Mouse (Mus musculus): Measurements from ENCODE around the gene Nfatc2.

Nfatc2 gene

DNA sequence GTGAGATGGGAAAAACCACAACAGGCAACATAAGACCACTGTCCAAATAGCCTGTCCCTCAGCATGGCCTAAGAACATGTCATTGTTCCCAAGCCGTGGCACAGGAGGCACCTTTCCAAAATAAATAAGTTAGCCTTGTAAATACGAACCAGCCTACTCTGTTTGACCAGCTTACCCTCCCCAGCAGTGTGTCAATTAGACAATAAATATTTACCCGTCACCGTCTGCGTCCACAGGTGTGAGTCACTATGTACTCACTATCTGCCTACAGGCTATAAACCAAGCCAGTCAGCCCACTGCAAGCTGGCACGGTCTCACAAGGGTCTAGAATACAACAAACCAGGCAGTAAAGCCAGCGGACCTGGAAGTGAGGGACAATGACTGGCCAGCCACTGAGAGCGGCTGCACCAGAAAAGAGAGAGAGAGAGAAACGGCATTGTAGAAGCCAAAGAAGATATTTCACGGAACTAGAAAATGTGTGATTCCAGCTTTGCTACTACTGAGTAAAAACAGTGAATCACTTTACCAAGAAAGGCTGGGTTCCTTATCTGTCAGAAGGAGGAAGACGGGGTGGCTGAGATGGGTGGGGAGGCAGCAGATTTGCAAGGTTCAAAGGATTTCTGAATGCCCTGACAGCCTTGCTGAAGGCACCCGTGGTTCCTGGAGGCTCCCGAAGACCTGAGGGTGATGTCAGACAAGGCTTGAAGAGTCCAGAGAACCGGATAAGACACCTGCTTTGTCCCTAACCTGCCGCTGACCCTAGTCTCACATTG lies 69.2 kb downstream of the Nfatc2 start:
- no peak for DNase-seq (ENCODE audit: low read depth, low spot score)

- no peak for DNase-seq (ENCODE audit: low read depth, low spot score)
Observed at GRCm38 (mm10) chr2:168528551-168528950, 72.9 kb downstream of the Nfatc2 start.

DNA sequence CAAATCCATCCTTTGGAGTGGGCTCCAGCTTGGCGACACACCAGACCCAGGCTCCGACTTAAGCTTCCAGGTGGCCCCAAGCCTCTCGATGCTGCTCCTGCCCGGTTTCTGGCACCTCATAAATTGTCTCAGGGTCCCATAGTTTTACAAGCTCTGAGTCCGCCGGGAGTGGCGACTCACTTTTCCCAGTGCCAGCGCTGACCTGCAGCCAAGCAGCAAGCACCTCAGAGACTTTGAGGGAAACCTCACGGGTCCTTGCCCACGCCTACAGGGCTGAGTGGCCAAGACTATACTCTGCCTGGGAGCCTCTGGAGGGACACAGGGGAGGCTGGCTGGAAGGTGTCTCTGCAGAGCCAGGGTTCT lies 74.0 kb downstream of the Nfatc2 start:
- peak; percentile 73 for DNase-seq (ENCODE audit: low read depth, low spot score)

DNA sequence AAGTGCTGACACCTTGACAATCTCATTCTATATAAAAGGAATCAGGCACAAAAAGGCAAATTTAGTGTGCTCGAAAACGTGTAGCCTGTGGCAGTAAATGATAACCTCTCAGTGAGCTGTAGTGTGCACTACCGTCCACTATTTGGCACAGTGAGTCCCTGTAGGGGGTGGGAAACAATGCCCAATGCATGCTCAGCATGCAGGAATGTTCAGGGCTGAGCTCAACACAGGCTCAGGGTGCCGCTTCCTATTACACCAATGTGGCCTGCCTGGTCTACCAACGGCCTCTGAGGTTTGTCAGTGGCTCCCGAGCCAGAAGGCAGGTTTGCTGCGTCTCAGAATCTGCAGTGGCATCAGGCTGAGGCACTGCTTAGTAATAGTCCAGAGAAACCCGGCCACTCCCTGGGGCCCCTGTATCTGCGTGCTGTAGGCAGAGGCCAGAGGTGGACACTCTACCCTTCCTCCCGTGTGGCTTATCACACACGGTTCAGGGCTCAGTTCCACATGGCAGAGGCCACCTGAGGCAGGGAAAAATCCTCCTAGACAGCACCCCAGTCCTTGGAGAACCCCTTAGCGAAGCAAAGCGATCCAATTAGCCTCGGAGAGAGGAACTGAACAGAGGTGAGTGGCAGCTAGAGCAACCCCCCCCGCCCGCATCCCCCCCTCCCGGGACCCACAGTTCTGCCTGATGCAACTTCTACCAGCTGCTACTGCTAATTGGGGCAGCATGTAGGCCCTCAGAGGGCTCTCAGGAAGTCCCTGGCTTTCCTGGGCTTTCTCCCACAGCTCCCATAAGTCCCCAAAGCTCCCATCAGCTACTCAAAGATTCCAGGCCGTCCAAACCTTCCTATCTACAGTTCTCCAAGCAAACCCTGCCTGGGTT lies 74.7 kb downstream of the Nfatc2 start:
- no peak for DNase-seq (ENCODE audit: low read depth, low spot score)

DNA sequence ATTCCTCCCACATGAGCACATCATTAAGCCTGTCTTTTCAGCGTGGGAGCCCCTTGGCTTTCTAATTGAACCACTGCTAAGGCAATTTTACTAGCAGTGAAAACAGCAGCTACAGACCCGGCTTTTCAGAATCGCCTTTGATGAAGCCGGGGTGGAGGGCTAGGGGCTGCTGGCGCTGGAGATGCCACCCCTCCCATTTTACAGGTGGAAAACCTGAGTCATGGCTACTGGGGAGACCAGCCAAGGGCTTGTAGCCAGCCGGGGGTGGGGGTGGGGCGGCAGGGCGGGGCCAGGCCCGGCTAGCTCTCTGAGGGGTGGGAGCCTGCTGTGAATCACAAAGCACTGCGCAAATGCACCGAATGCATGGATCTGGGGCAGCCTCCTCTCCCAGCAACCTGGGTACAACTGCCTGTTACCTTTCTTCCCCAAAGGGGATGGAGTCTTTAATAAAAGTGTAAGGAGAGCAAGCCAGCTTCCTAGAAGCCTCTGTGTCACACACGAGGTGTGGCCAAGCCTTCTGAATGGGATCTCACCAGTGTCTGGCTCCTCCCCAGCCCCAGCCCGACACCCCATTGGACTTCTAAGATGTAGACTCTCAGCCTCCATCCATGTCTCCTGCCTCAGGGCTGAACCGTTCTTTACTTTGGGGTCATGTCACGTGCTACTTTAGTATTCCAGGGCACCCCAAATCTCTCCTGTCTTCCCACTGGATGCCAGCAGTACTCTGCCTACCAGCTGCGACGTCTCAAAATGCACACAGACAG lies 75.9 kb downstream of the Nfatc2 start:
- DNase-seq (ENCODE audit: low read depth, low spot score) = peak; percentile 60

- peak; percentile 68 for DNase-seq (ENCODE audit: low read depth, low spot score)
Observed at GRCm38 (mm10) chr2:168524905-168525381, 76.5 kb downstream of the Nfatc2 start.

DNA sequence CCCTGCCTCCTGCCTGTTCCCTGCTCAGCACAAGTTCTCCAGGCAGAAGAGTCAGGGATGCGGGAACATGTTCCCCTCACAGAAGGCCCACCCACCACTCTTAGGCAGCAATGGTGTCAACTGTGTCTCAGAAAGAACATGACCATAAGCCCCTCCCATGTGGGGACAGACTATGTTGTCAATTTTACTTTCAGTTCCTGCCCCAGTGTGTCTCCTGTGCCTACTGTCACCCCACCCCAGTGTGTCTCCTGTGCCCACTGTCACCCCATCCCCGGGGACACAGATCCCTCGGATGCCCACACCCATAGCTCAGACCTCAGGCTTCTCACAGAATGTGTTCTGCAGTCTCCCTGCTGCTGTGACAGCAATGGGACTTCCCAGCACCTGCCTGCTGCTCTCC lies 79.2 kb downstream of the Nfatc2 start:
- DNase-seq (ENCODE audit: low read depth, low spot score) = no peak

DNA sequence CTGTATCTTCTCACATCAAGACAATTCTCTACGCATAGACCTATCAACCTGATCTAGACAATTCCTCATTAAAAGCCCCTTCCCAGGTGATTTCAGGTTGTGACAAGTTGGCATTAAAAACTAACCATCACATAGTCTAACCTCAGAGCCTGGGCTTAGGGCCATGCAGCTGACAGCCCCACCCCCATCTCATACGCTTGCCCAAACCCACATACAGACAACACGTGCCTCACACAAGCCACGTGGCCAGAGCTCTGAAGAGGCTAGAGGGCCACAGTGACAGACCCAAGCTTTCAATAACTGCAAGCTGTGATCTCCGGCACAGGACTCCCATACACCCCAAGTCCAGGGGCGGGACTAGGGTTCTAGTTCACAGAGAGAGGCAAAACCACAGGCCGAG lies 80.7 kb downstream of the Nfatc2 start:
- DNase-seq (ENCODE audit: low read depth, low spot score) = no peak

- DNase-seq (ENCODE audit: low read depth, low spot score) = no peak
Observed at GRCm38 (mm10) chr2:168519589-168519988, 81.9 kb downstream of the Nfatc2 start.

DNA sequence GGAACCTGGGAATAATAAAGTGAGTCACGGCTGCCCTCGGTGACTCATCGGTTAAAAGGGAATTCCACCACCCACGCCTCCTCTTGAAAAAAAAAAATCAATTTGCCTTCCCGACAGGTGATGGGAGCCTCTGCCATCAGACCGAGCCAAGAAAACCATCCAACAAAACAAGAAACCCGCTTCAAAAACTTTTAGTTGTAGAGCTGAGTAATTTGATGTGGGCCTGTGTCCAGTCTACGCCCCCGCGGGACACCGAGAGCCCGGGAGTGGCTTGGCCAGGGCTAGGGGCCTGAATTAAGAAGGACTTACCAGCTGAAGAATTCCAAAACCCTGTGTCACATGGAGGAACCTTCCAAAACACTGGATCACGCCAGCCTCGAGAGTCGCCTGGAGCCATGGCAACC lies 83.2 kb downstream of the Nfatc2 start:
- DNase-seq (ENCODE audit: low read depth, low spot score) = no peak

DNA sequence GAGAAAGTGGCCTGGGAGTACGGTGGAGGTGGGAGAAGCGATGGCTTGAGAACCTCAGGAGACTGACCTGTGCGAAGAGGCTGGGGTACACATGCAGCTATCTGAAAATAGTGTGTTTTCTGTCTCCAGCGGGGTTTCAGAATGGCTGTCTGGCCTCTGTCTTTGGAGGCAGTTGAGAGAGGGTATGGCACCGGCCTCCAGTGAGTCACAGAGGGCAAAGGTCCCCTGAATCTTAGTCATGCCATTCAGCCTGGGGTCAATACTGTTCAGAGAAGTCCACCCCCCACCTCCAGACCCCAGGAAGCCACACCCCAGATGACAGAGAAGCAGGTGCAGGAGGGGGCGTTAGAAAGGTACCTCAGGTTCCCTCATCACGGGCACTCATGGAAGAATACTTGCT lies 83.7 kb downstream of the Nfatc2 start:
- DNase-seq (ENCODE audit: low read depth, low spot score) = no peak

GRCm38 (mm10) chr2:168516717-168517116 lies 84.7 kb downstream of the Nfatc2 start:
- DNase-seq (ENCODE audit: low read depth, low spot score) = no peak

DNA sequence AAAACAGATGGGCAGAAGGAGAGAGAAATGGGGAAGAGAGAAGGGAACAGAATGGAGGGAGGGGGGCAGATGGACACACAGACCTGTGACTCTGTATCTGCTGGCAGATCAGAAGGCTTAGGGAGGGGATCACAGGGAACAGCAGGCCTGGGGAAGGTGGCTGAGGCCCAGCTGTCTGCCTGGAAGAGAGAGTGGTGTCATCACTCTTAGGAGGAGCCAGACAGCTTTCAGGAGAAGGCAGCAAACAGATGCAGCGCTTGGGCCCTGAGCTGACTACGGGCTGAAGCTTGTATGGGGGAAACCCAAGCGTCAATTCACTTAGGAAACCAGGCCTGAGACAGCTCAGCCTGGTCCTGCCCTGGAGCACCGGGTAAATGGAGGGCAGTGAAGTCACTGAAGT lies 86.0 kb downstream of the Nfatc2 start:
- DNase-seq (ENCODE audit: low read depth, low spot score) = no peak

GRCm38 (mm10) chr2:168514131-168514530 lies 87.3 kb downstream of the Nfatc2 start:
- DNase-seq (ENCODE audit: low read depth, low spot score) = no peak

GRCm38 (mm10) chr2:168511529-168511928 lies 89.9 kb downstream of the Nfatc2 start:
- no peak for DNase-seq (ENCODE audit: low read depth, low spot score)

- no peak for DNase-seq (ENCODE audit: low read depth, low spot score)
Observed at GRCm38 (mm10) chr2:168508469-168509198, 92.8 kb downstream of the Nfatc2 start.

GRCm38 (mm10) chr2:168504431-168505182 lies 96.8 kb downstream of the Nfatc2 start:
- no peak for DNase-seq (ENCODE audit: low read depth, low spot score)

DNA sequence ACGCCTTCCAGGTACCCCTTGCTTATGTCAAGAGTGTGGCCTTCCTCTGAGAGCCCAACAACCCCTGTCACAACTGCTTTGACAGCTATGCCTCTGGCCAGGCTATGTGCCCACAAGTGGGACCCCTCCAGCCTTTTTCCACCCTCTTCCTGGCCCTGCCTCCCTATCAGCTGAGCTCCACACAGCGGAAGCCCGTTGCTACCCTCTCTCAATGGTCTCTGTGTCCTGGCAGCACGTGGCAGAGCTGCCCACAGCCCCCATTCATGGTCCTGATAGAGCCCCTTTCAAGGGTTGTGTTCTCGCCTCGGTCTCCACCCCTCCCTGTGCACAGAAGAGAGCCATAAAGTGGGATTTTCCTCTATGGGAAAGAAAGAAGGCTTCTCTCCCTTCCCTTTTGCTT lies 97.7 kb downstream of the Nfatc2 start:
- no peak for DNase-seq (ENCODE audit: low read depth, low spot score)

- no peak for DNase-seq (ENCODE audit: low read depth, low spot score)
Observed at GRCm38 (mm10) chr2:168500750-168501149, 100.7 kb downstream of the Nfatc2 start.

DNA sequence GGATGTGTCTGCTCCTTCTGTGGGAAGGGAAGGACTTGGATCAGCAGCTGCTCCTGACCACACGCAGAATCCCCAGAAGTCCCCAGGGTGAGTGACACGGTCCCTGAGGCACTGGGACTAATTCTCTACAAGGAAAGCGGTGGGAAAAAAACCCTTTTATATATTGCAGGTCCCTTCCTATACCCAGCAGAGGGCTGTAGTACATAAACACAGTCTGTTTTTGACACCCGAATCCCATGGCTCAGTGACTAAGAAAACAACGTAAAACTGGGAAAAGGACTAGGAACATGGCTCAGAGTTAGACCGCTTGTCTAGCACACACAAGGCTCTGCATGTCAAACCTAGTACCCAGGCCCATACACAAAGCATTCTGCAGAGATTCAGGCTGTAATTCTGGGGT lies 101.2 kb downstream of the Nfatc2 start:
- no peak for DNase-seq (ENCODE audit: low read depth, low spot score)

DNA sequence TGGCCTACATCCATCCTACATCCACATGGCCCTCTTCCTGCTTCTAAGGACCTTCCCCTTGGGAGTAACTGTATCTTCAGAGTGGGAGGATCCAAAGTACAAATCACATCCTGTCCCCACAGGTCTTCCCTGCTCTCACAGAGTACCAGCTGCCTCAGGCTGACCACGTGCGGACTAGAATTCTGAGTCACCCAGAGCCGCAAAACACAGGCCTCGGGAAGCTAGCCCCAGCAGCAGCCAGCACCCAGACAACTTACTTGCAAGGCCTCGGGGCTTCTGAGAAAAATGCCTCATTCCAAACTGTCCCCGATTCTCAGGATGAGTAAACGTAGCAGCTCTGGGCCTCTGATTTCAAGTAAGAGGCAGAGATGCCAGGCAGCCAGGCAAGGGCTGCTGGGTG lies 109.7 kb downstream of the Nfatc2 start:
- DNase-seq (ENCODE audit: low read depth, low spot score) = no peak
